Mouse (Mus musculus) erythroid progenitor cell, adult 5-6 weeks (primary cell): ENCODE data around the gene Tnxb. TPM values are rescaled to one million over a fixed set of nuclear protein-coding genes. Genes with fewer than 3 reads are reported as not detected.
"Not testable (repeated sequence)": the region's sequence is repeated elsewhere in the genome, so short reads cannot be mapped to it uniquely, and the experiment has no call there.

Experiments
- ATAC-seq: replicated peaks from 2 replicates; pipeline ENCODE4 v1.8.0; 2016; ENCODE audit warnings: moderate number of reproducible peaks, mild to moderate bottlenecking, moderate TSS enrichment, inconsistent platforms; ENCODE audit not compliant: poor library complexity, low FRiP score, severe bottlenecking
- total RNA-seq, 2 experiments: library from RNA; stranded (forward) in 1 of 2; stranded (reverse) in 1 of 2; fragments of 150-400 nt in 1 of 2; fragments of 186-747, 209-891 nt in 1 of 2; gene quantifications; 2 replicates each; pipeline versions ENCODE4 v1.2.3 to v1.2.4; 2015 to 2017; ENCODE audit warnings: low replicate concordance in 2 of 2

Tnxb gene
- total RNA-seq, 2 experiments from 2014 or later, result not detected

GRCm38 (mm10) chr17:34680621-34681020 is 10.3 kb downstream of the Tnxb start:
- no peak for ATAC-seq

GRCm38 (mm10) chr17:34681132-34681571 is 10.8 kb downstream of the Tnxb start:
- ATAC-seq, result no peak

GRCm38 (mm10) chr17:34681881-34682536 is 11.7 kb downstream of the Tnxb start:
- ATAC-seq, result no peak

- ATAC-seq, result no peak
Measured at GRCm38 (mm10) chr17:34683179-34683578, 12.8 kb downstream of the Tnxb start.

- no peak for ATAC-seq
Measured at GRCm38 (mm10) chr17:34683686-34684220, 13.4 kb downstream of the Tnxb start.

GRCm38 (mm10) chr17:34684253-34684893 is 14.0 kb downstream of the Tnxb start:
- ATAC-seq, result no peak

GRCm38 (mm10) chr17:34685120-34686110 is 15.1 kb downstream of the Tnxb start:
- no peak for ATAC-seq

GRCm38 (mm10) chr17:34688889-34689288 is 18.6 kb downstream of the Tnxb start:
- ATAC-seq, result no peak

GRCm38 (mm10) chr17:34690458-34690857 is 20.1 kb downstream of the Tnxb start:
- ATAC-seq, result no peak

- ATAC-seq, result no peak
Measured at GRCm38 (mm10) chr17:34692906-34693305, 22.6 kb downstream of the Tnxb start.

- ATAC-seq, result no peak
Measured at GRCm38 (mm10) chr17:34699575-34700408, 29.5 kb downstream of the Tnxb start.

- no peak for ATAC-seq
Measured at GRCm38 (mm10) chr17:34700671-34701071, 30.3 kb downstream of the Tnxb start.

GRCm38 (mm10) chr17:34706476-34706875 is 36.1 kb downstream of the Tnxb start:
- not testable (repeated sequence) for ATAC-seq

GRCm38 (mm10) chr17:34712951-34713350 is 42.6 kb downstream of the Tnxb start:
- ATAC-seq, result no peak

GRCm38 (mm10) chr17:34714181-34714907 is 44.0 kb downstream of the Tnxb start:
- ATAC-seq, result not testable (repeated sequence)

- ATAC-seq, result not testable (repeated sequence)
Measured at GRCm38 (mm10) chr17:34714908-34715445, 44.6 kb downstream of the Tnxb start.

GRCm38 (mm10) chr17:34715451-34715850 is 45.1 kb downstream of the Tnxb start:
- ATAC-seq, result not testable (repeated sequence)

- ATAC-seq, result no peak
Measured at GRCm38 (mm10) chr17:34716247-34716646, 45.9 kb downstream of the Tnxb start.
